Mouse (Mus musculus) embryonic facial prominence, embryonic 11.5 days (tissue): ENCODE results near the gene Kmt2d. TPM values are rescaled to one million over a fixed set of nuclear protein-coding genes. Genes with fewer than 3 reads are reported as not detected.

ENCODE experiments used
- ATAC-seq: fragments of 200-750 bp; cut with Nextera tagmentation; replicated peaks from 2 replicates; pipeline ENCODE4 v1.8.0; 2017; ENCODE audit warnings: low read depth; ENCODE audit not compliant: insufficient number of reproducible peaks, low FRiP score, low TSS enrichment
- DNase-seq: peaks from one replicate; pipeline ENCODE4 v3.0.0-alpha.2; 2015; ENCODE audit warnings: low spot score
- H3K27ac ChIP-seq: fragments of 300-500 bp; sonication (generic); replicated peaks from 2 replicates; pipeline ENCODE4 v1.5.1; 2014; ENCODE audit warnings: mild to moderate bottlenecking, low read depth, low read length, control low read depth
- H3K27me3 ChIP-seq: fragments of 300-500 bp; sonication (generic); 2 replicates; pipeline ENCODE4 v1.6.1; 2014; ENCODE audit warnings: mild to moderate bottlenecking, low read length, moderate library complexity, mixed read lengths; ENCODE audit not compliant: control insufficient read depth, insufficient read depth
- H3K36me3 ChIP-seq: fragments of 300-500 bp; sonication (generic); replicated peaks from 2 replicates; pipeline ENCODE4 v1.6.1; 2014; ENCODE audit warnings: low read depth, mild to moderate bottlenecking, low read length, moderate library complexity, mixed read lengths; ENCODE audit not compliant: control insufficient read depth, insufficient read depth
- H3K4me1 ChIP-seq: fragments of 300-500 bp; sonication (generic); 2 replicates; pipeline ENCODE4 v1.6.1; 2014; ENCODE audit warnings: low read length, mixed read lengths; ENCODE audit not compliant: control insufficient read depth, insufficient read depth
- H3K4me2 ChIP-seq: fragments of 300-500 bp; sonication (generic); 2 replicates; pipeline ENCODE4 v1.6.1; 2014; ENCODE audit warnings: low read depth, mild to moderate bottlenecking, control low read depth, low read length, moderate library complexity
- H3K4me3 ChIP-seq: fragments of 300-500 bp; sonication (generic); 2 replicates; pipeline ENCODE4 v1.5.1; 2014; ENCODE audit warnings: low read depth, low read length, control low read depth
- H3K9ac ChIP-seq: fragments of 300-500 bp; sonication (generic); replicated peaks from 2 replicates; pipeline ENCODE4 v1.6.1; 2014; ENCODE audit warnings: mild to moderate bottlenecking, control low read depth, low read length
- H3K9me3 ChIP-seq: fragments of 300-500 bp; sonication (generic); replicated peaks from 2 replicates; pipeline ENCODE4 v1.6.1; 2016; ENCODE audit warnings: mild to moderate bottlenecking, low read length, inconsistent platforms, mixed read lengths; ENCODE audit not compliant: control insufficient read depth
- WGBS: fragments of 180-500 bp; shearing (Covaris S2); extraction: QIAGEN DNeasy Blood & Tissue Kit; methylation state at CpG from one replicate; pipeline ENCODE4 v1.1.7; 2014; 5-methylcytosine and 5-hydroxymethylcytosine counted together
- polyA plus RNA-seq: library from polyadenylated mRNA; unstranded; fragments of >200 nt; fragmentation: Nextera tagmentation; extraction: Ambion mirVana; gene quantifications from 2 replicates; pipeline ENCODE4 v1.2.1, GENCODE M21; 2014

The Kmt2d gene
- polyA plus RNA-seq, 1 experiment from 2014 or later, result 11.6 TPM

DNA sequence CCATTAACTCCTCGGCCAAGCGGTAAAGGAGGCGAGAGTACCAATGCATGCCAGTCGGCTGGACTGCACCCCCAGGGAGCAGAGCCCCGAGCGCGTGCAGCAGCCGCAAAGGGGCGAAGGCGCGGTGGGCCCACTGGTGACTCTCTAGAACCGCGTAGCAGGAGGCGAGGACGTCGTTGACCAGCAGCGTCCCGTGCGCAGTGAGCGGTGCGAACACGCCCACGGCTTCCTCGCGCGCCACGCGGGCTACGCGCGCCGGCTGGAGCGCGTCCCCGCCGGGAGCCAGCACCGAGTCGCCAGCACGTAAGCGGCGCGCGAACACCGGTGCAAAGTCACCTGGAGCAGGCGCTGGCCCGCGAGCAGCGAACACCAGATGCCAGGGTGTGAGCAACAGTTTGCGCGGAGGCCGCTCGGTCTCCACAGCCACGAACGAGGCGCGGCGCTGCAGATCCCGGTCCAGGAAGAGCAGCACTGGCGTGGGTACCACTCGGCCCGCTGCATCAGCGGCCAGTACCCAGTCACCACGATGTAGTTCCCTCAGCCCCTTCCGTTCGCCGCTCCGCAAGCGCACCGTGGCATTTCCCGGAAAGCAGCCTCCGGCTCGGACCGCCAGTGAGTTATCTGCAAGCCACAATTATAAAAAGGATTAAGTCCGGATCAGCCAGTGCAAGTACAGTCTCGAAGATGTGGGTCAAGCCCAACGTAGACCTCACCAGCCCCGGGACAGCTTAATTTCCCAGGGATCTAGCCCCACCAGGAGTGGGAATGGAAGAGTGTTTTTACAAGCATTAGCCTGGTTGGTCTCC, 23.1 kb upstream of the Kmt2d start, which contains the start of gene Rhebl1:
Gene Rhebl1, minus strand, starts transcription at position 601 of the 806 bp plus-strand sequence.
- Histone ChIP-seq H3K4me1 (peaks cover 21% of the 10 kb centered on the region), H3K27ac (no peak within 1 kb of the TSS), H3K27me3 (peaks cover 72% of the 10 kb centered on the region), H3K4me2 (peak within 1 kb of the TSS; percentile 97), H3K9me3 (no peaks in the 10 kb centered on the region), H3K4me3 (peak within 1 kb of the TSS; percentile 47), H3K9ac (peak within 1 kb of the TSS; percentile 57), H3K36me3 (no peaks in the 10 kb centered on the region)
- DNase-seq, result peak; percentile 52
- under 1% methylated on average over 77 of the region's 77 CpGs for WGBS
- ATAC-seq, result no peak

DNA sequence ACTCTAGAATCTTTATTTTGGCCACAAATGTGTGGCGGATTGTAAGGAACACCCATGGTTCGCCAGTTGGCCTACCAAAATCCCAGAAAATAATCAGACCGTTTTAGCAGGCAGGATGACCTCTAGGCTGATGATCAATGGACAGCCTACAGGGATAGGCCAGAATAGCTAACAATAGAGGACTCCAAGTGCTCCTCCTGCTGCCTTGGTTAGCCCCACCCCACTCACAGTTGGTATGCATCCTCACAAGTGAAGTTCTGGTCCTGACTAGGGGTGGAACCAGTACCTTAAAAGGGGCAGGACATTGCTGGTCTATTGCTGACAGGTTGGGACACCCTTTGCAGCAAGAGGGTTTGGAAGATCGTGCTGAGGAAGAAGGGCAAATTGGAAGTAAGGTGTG, 22.0 kb upstream of the Kmt2d start:
- H3K9ac ChIP-seq, result no peak overlapping the region
- peaks cover 61% of the 10 kb centered on the region for H3K27me3 ChIP-seq
- no peak for DNase-seq
- ATAC-seq, result no peak
- H3K4me2 ChIP-seq, result no peak overlapping the region
- WGBS, result 44% methylated on average over 4 of the region's 4 CpGs
- no peaks in the 10 kb centered on the region for H3K36me3 ChIP-seq
- peaks cover 18% of the 10 kb centered on the region for H3K4me1 ChIP-seq
- H3K27ac ChIP-seq, result no peak overlapping the region
- H3K9me3 ChIP-seq, result no peaks in the 10 kb centered on the region
- no peak overlapping the region for H3K4me3 ChIP-seq

DNA sequence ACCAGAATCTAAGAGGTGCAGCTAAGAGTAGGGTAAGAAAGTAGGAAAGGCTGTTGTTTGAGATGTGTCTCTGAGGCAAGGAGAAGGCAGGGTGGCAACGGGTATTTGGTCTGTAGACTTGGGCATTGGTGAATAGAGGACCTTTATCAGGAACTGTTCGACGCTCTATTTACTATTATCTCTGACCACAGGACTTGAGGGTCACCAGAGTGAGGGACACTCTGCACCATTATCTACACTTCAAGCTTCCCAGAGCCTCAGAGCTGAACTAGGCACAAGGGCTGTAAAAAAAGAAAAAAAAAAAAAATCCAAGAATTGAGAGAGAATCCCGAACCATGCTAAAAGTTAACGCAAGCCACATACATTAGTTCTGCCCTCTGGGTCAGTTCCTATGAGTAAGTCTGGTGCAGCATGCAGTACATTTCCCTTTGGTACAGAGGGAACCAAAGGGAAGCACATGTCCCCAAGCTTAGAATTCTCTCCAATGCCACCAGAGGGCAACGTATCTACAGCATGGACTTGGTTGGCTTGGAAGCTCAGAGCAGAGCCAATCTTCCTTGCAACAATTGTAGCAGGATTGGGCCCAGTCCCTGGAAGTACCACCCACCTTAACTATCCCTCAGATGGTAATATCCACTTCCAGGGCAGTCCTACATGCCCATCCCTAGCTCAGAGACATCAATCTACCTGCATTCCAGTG, 21.1 kb upstream of the Kmt2d start:
- DNase-seq, result peak; percentile 82
- Histone ChIP-seq H3K27me3 (peaks cover 52% of the 10 kb centered on the region), H3K4me3 (no peak overlapping the region), H3K36me3 (no peaks in the 10 kb centered on the region), H3K4me1 (peaks cover 16% of the 10 kb centered on the region), H3K9me3 (no peaks in the 10 kb centered on the region), H3K4me2 (no peak overlapping the region), H3K9ac (no peak overlapping the region), H3K27ac (no peak overlapping the region)
- WGBS, result 44% methylated on average over 6 of the region's 6 CpGs
- ATAC-seq, result no peak

DNA sequence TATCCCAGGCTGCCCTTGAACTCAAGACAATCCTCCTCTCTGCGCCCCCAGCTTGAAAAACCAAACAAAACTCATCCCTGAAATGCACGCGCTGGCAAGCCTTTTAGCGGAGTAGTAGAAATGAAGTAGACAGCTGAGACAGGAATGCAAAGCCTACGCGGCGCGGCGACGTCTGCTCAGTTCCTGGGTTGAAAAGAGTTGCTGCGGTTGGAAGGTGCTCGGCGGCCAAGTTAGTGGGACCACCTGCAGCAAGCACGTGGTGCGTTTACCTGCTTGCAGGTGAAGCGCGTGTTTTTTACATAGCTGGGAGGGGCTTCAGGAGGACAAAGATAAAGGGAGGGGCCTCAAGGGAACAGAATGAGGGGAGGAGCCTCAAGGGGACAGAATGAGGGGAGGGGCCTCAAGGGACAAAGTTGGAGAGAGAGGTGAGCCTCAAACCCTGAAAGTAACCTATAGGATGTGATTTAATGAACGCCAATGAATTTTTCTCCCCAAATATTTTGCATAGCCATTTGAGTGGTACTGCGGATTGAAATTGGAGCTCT, 20.3 kb upstream of the Kmt2d start:
- Histone ChIP-seq H3K27me3 (peaks cover 45% of the 10 kb centered on the region), H3K4me3 (no peak overlapping the region), H3K36me3 (no peaks in the 10 kb centered on the region), H3K4me1 (peaks cover 16% of the 10 kb centered on the region), H3K27ac (no peak overlapping the region), H3K4me2 (peak overlapping the region; percentile 15; the same call in 1 of the 2 replicates), H3K9ac (no peak overlapping the region), H3K9me3 (no peaks in the 10 kb centered on the region)
- DNase-seq (no peak), ATAC-seq (no peak)
- 9% methylated on average over 19 of the region's 19 CpGs for WGBS

DNA sequence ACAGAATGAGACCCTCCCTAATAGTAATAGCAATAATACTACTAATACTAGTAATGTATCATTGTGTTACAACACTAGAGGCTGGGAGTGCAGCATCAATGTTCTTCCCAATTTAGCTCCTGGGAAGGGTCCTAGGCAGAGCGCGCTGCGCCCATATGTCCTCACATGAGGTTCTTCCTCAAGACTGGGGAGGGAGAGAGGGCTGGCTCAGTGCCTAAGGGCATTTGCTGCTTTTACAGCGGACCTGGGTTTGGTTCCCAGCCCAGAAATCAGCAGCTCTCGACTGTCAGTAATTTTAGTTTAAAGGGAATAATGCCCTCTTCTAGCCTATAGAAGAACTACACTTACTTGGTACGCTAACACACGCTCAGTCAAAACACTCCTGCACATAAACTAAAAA, 16.5 kb upstream of the Kmt2d start:
- no peak overlapping the region for H3K4me3 ChIP-seq
- WGBS, result 79% methylated on average over 7 of the region's 7 CpGs
- no peak overlapping the region for H3K4me2 ChIP-seq
- peaks cover 9% of the 10 kb centered on the region for H3K27me3 ChIP-seq
- DNase-seq (no peak), ATAC-seq (no peak)
- H3K36me3 ChIP-seq, result no peaks in the 10 kb centered on the region
- H3K4me1 ChIP-seq, result no peaks in the 10 kb centered on the region
- H3K9me3 ChIP-seq, result no peaks in the 10 kb centered on the region
- no peak overlapping the region for H3K27ac ChIP-seq
- no peak overlapping the region for H3K9ac ChIP-seq

DNA sequence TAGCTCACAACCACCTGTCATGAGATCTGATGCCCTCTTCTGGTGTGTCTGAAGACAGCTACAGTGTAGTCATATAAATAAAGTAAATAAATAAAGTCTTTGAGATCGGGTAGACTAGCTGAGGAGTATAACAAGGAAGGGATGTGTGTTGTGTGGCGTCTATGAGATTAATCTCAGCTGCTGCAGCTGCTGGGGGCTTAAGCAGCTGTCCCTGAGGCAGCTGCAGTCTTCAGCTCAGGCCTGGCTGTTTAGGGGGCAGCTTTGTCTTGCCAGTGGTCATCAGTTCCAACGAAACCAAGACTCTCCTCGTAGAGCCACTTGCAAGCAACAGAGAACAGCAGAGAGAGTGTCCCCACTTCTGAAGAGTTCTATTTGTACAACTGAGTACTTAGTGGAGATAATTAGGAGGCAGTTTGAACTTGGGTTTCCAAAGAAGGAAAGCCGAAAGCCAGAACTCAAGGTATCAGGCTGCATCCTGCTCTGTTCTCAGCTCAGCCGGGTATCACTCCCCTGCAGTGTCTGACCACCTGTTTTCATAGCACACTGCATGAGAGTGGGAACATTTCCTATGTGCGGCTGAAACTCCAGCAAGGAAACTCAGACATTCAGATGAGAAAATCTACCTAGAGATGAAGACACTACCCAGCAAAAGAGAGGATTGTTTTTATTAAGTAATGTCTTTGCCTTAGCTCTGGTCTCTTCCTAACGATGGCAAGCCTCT, 15.8 kb upstream of the Kmt2d start:
- no peak for ATAC-seq
- no peak overlapping the region for H3K4me2 ChIP-seq

DNA sequence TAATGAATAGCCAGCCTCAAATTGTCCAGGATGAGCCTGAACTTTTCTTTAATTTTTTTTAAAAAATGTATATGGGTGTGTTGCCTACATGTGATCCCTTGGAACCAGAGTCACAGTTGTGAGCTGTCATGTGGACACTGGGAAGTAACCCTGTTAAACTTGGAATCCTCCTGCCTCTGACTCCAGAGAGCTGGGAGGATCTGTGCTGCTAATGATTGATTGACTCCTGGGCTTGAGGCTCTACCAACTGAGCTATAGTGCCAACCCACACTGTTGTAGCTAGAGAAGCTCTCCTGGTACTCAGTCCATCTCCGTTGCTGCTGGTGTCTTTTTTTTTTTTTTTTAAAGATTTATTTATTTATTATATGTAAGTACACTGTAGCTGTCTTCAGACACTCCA, 13.1 kb upstream of the Kmt2d start:
- Histone ChIP-seq H3K9me3 (no peaks in the 10 kb centered on the region), H3K36me3 (no peaks in the 10 kb centered on the region), H3K27ac (no peak overlapping the region), H3K27me3 (no peaks in the 10 kb centered on the region), H3K9ac (no peak overlapping the region), H3K4me2 (no peak overlapping the region), H3K4me1 (no peaks in the 10 kb centered on the region; the same call in 1 of the 2 replicates), H3K4me3 (no peak overlapping the region)
- ATAC-seq (no peak), DNase-seq (no peak)
- WGBS, result 81% methylated on average over 1 of the region's 1 CpGs

More for the DNA sequence above, 15.8 kb upstream of the Kmt2d start:
- DNase-seq, result no peak
- H3K9ac ChIP-seq, result no peak overlapping the region
- no peaks in the 10 kb centered on the region; the same call in 1 of the 2 replicates for H3K4me1 ChIP-seq
- H3K36me3 ChIP-seq, result no peaks in the 10 kb centered on the region
- no peak overlapping the region for H3K27ac ChIP-seq
- 62% methylated on average over 8 of the region's 8 CpGs for WGBS
- H3K9me3 ChIP-seq, result no peaks in the 10 kb centered on the region
- no peak overlapping the region for H3K4me3 ChIP-seq
- H3K27me3 ChIP-seq, result peaks cover 7% of the 10 kb centered on the region; the same call in 1 of the 2 replicates
